Mouse (Mus musculus) heart, adult 2 months (tissue): ENCODE data around the gene Sf3b3.

Experiments
- CTCF ChIP-seq: fragments of 200-600 bp; IDR thresholded peaks from 2 replicates; pipeline ENCODE4 v1.8.1; 2022; ENCODE audit warnings: antibody characterized with exemption, mild to moderate bottlenecking, moderate library complexity
- EP300 ChIP-seq: fragments of 200-500 bp; IDR thresholded peaks from 2 replicates; pipeline ENCODE4 v1.6.1; 2011; ENCODE audit warnings: low read depth, low read length, control low read depth; ENCODE audit not compliant: insufficient read depth
- POLR2A ChIP-seq: fragments of 200-500 bp; IDR thresholded peaks from 2 replicates; pipeline ENCODE4 v1.6.1; 2011; ENCODE audit warnings: mild to moderate bottlenecking, low read depth, low read length, control low read depth; ENCODE audit not compliant: insufficient read depth

DNA sequence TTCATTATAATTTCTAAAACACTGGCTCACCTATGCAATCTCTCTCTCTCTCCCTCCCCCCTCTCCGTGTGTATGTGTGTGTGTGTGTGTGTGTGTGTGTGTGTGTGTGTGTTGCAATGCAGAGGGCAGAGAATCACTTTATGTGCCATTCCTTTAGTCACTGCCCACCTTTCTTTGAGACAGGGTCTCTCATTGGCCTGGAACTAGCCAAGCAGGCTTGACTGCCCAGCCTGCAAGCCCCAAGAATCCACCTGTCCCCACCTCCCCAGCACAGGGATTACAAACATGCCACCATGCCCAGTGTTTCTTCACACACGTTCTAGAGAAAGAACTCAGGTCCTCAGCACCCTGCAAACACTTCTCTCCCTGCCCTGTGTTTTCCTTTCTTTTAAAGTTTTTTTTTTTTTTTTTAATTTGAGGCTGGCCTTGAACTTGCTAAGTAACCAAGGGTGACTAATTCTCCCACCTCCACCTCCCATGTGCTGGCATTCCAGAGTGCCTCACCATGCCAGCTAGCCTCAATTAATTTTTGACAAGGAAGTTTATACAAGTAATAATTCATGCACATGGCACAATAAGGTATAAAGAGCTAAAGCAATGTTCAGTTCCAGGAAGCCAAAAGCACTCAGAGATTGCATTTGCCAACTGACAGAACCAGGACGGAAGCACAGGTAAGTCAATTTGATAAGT is 41.6 kb downstream of the Sf3b3 start:
- TF ChIP-seq CTCF (no peak), EP300 (no peak), POLR2A (no peak)
